Mouse (Mus musculus) heart, embryonic 14.5 days (tissue): ENCODE measurements around the gene Nrsn2. TPM values are rescaled to one million over a fixed set of nuclear protein-coding genes. Genes with fewer than 3 reads are reported as not detected.

Experiments
- polyA plus RNA-seq: library from polyadenylated mRNA; unstranded; fragments of >200 nt; fragmentation: Nextera tagmentation; extraction: Ambion mirVana; gene quantifications from 2 replicates; pipeline ENCODE4 v1.2.1, GENCODE M21; 2014

Nrsn2 gene
- polyA plus RNA-seq, 1 experiment from 2014 or later, result 3.8 TPM

Other genes with a start within 250 kb of the Nrsn2 start
- gene Tcf15, start 233.1 kb downstream of the Nrsn2 start, polyA plus RNA-seq, result 16.0 and 19.5 TPM in 2 replicates
- 72.5 and 106 TPM in 2 replicates for gene Csnk2a1, start 149.8 kb downstream of the Nrsn2 start, polyA plus RNA-seq
- 31.6 and 32.2 TPM in 2 replicates for gene Tbc1d20, start 82.8 kb downstream of the Nrsn2 start, polyA plus RNA-seq
- gene Rbck1, start 44.0 kb downstream of the Nrsn2 start, polyA plus RNA-seq, result 63.0 and 63.1 TPM in 2 replicates
- gene Trib3, start 32.6 kb downstream of the Nrsn2 start, polyA plus RNA-seq, result 1.8 and 1.9 TPM in 2 replicates
- gene Sox12, start 21.4 kb upstream of the Nrsn2 start, polyA plus RNA-seq, result 13.1 and 15.0 TPM in 2 replicates
- 35.7 and 36.1 TPM in 2 replicates for gene Zcchc3, start 38.4 kb upstream of the Nrsn2 start, polyA plus RNA-seq
- 1.8 and 2.3 TPM in 2 replicates for gene 6820408C15Rik, start 38.9 kb upstream of the Nrsn2 start, polyA plus RNA-seq
- gene Defb23, start 88.0 kb upstream of the Nrsn2 start, polyA plus RNA-seq, result not detected in 2 replicates
- gene Defb20, start 100.4 kb upstream of the Nrsn2 start, polyA plus RNA-seq, result not detected in 2 replicates
- not detected in 2 replicates for gene Defb22, start 113.5 kb upstream of the Nrsn2 start, polyA plus RNA-seq
- not detected in 2 replicates for gene Defb26, start 135.1 kb upstream of the Nrsn2 start, polyA plus RNA-seq
- not detected in 2 replicates for gene Defb28, start 141.6 kb upstream of the Nrsn2 start, polyA plus RNA-seq
- gene Defb29, start 163.5 kb upstream of the Nrsn2 start, polyA plus RNA-seq, result not detected in 2 replicates
- gene Gm17416, start 192.7 kb upstream of the Nrsn2 start, polyA plus RNA-seq, result not detected in 2 replicates
- gene Defb21, start 196.1 kb upstream of the Nrsn2 start, polyA plus RNA-seq, result not detected in 2 replicates
- gene Defb19, start 203.7 kb upstream of the Nrsn2 start, polyA plus RNA-seq, result 1.2 TPM in 1 of 2 replicates, not detected in the other
- not detected in 2 replicates for gene Defb45, start 222.8 kb upstream of the Nrsn2 start, polyA plus RNA-seq
- gene Defb36, start 227.7 kb upstream of the Nrsn2 start, polyA plus RNA-seq, result not detected in 2 replicates
- 0.94 and 0.95 TPM in 2 replicates for gene Defb25, start 246.4 kb upstream of the Nrsn2 start, polyA plus RNA-seq